Mouse (Mus musculus) spleen, postnatal 14 days (tissue): Measurements from ENCODE around the gene Npepps.
"Not testable (repeated sequence)": the region's sequence is repeated elsewhere in the genome, so short reads cannot be mapped to it uniquely, and the experiment has no call there.

Experiments
- DNase-seq, 2 experiments: peaks; one replicate each; pipeline ENCODE4 v3.0.0; 2021 to 2022; ENCODE audit warnings: low spot score in 2 of 2

Gene Npepps

GRCm38 (mm10) chr11:97296542-97296941 is 16.1 kb upstream of the Npepps start:
- no peak for DNase-seq

- no peak for DNase-seq
Observed at GRCm38 (mm10) chr11:97292731-97293130, 12.3 kb upstream of the Npepps start.

GRCm38 (mm10) chr11:97289276-97290230 is 9.1 kb upstream of the Npepps start:
- DNase-seq = no peak

GRCm38 (mm10) chr11:97287643-97288042 is 7.2 kb upstream of the Npepps start:
- no peak for DNase-seq

- DNase-seq = no peak
Observed at GRCm38 (mm10) chr11:97286973-97287372, 6.5 kb upstream of the Npepps start.

GRCm38 (mm10) chr11:97285852-97286775 is 5.7 kb upstream of the Npepps start:
- DNase-seq = no peak

- no peak for DNase-seq
Observed at GRCm38 (mm10) chr11:97284854-97285253, 4.4 kb upstream of the Npepps start.

- DNase-seq = no peak
Observed at GRCm38 (mm10) chr11:97282179-97282578, 1.7 kb upstream of the Npepps start.

GRCm38 (mm10) chr11:97279405-97280215 is 828 bp downstream of the Npepps start:
- DNase-seq = no peak

GRCm38 (mm10) chr11:97279040-97279404 is 1.4 kb downstream of the Npepps start:
- DNase-seq = no peak

GRCm38 (mm10) chr11:97278456-97278855 is 2.0 kb downstream of the Npepps start:
- no peak for DNase-seq

- no peak for DNase-seq
Observed at GRCm38 (mm10) chr11:97277166-97277565, 3.3 kb downstream of the Npepps start.

GRCm38 (mm10) chr11:97276019-97276418 is 4.4 kb downstream of the Npepps start:
- no peak for DNase-seq

- no peak for DNase-seq
Observed at GRCm38 (mm10) chr11:97275349-97275748, 5.1 kb downstream of the Npepps start.

GRCm38 (mm10) chr11:97274947-97275346 is 5.5 kb downstream of the Npepps start:
- not testable (repeated sequence) for DNase-seq

- DNase-seq = no peak
Observed at GRCm38 (mm10) chr11:97273613-97274012, 6.8 kb downstream of the Npepps start.

- no peak for DNase-seq
Observed at GRCm38 (mm10) chr11:97272835-97273234, 7.6 kb downstream of the Npepps start.

GRCm38 (mm10) chr11:97270004-97270403 is 10.4 kb downstream of the Npepps start:
- DNase-seq = not testable (repeated sequence)

GRCm38 (mm10) chr11:97266544-97266943 is 13.9 kb downstream of the Npepps start:
- DNase-seq = not testable (repeated sequence)

- DNase-seq = not testable (repeated sequence)
Observed at GRCm38 (mm10) chr11:97249649-97250048, 30.8 kb downstream of the Npepps start.

- no peak for DNase-seq
Observed at GRCm38 (mm10) chr11:97246510-97247159, 33.8 kb downstream of the Npepps start.
